Mouse (Mus musculus): ENCODE results near the gene Sema4d.
A peak's percentile ranks its signal among the peaks of the same experiment; 100 is the strongest.

Sema4d gene

GRCm38 (mm10) chr13:51814646-51815045 is 21.1 kb upstream of the Sema4d start:
- peak; percentile 64 for DNase-seq (ENCODE audit: low read depth)

DNA sequence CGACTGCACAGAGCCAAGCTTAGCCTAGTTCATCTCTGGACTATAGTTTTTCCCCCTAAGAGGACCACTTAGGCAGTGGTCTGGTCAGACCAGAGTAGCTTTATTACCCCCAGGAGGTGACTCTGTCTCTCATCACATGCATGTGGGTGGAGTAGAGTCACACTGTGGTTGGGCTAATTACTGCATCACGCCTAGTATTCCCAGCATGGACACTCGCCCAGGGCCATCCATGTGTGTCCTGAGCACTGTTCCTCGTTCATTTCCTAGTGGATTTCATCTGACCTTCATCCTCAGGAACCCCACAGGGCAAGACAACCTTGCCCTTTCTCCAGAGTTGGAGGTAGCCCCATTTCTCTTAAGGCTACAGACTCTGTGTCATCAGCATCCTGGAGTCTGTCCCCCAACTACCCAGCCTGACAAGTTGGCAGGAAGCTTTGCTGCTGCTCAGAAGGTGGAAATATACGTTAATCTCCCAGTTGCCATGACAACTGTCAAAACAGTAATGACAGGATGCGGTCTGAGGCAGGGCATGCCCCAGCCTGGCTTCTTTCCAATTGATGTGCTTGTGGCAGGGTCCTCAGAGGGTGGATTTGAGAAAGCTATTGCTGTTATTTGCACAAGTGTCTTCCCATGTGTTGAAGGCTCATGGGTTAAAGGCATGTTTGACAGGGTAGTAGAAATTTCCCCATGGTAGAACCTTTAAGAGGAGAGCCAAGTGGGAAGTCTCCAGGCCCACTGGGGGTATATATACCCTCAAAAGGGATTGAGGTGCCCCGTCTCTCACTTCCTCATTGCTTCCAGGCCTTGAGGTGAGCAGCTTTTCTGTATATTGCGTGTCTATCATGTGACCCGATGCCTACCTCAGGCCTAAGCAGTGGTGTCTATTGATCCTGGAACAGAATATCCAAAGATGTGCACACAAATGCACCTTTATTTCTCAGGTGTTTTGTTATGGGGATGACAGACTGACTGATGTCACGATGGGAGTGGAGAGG is 20.4 kb upstream of the Sema4d start:
- peak; percentile 98 for DNase-seq (ENCODE audit: low read depth)

DNA sequence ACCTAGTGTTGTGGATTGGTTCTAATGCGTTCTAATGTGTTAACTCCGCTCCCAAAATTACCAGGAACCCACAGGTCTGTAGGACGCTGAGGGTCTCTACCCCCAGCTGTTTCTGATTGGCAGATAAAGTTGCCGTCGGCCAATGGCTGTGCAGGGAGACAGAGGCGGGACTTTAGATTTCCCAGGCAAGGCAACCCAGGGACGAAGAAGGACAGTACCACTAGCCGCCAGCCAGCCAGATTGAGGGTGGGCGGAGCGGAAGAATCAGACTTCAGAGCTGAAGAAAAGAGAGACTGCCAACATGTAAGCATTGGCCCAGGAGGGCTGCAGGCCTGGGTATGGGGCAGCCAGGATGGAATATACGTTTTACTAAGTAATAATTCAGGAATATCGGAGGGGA is 14.6 kb upstream of the Sema4d start:
- no peak for DNase-seq (ENCODE audit: low read depth)

GRCm38 (mm10) chr13:51806220-51806619 is 12.7 kb upstream of the Sema4d start:
- no peak for DNase-seq (ENCODE audit: low read depth)

DNA sequence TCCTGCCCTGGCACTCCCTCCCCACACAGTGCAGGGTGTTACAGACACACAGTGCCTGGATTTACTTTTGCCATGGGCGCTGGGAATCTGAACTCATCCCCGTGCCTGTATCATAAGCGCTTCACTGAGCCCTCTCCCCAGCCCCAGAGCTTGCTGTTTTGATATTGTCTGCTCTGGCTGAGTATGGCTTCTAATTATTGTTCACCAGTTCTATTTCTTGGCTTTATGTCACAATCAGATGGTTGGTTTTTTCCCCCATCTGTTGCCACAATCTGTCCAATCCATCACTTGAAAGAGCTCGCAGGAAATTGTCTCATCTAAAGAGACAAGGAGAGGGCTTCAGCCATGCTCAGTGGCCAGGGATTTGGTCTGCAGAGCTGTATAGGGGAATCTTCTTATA is 12.1 kb upstream of the Sema4d start:
- DNase-seq (ENCODE audit: low read depth), result no peak

- peak; percentile 95 for DNase-seq (ENCODE audit: low read depth)
Measured at GRCm38 (mm10) chr13:51800921-51801320, 7.4 kb upstream of the Sema4d start.

GRCm38 (mm10) chr13:51799735-51800522 is 6.4 kb upstream of the Sema4d start:
- peak; percentile 78 for DNase-seq (ENCODE audit: low read depth)

- DNase-seq (ENCODE audit: low read depth), result peak; percentile 81
Measured at GRCm38 (mm10) chr13:51797899-51798746, 4.6 kb upstream of the Sema4d start.

- DNase-seq (ENCODE audit: low read depth), result no peak
Measured at GRCm38 (mm10) chr13:51793948-51794347, 401 bp upstream of the Sema4d start.

DNA sequence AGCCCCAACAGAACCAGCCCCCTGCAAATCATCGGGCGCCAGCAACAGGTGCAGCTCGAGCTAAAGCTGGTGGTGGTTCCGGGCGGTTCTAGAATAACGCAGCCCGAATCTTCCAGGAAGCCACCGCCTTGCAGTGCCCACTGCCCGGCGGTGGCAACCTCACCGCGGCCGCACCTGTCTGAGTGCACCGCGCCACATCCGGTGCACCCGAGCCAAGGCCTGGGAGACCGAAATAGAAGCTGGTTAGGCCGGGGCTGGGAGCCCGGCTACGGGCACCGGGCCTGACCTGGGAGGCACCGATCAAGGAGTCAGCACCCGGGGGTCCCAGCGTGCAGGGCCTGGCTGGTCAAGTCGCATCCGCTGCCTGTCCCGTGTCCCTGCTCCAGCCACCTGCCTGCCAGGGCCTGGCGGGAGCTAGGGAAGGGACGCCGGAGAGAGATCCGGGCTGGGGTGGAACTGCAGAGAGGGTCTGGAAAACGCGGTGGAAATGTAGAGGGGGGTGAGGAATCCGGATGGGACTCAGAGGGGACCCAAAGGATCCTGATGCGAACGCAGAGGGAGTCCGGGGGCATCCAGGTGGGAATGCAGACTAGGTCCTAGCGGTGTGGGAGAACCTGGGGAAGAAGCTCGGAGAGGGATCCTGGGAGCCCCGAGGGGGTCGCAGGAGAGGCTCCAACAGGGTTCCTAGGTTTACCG is 670 bp downstream of the Sema4d start:
- peak; percentile 84 for DNase-seq (ENCODE audit: low read depth)

DNA sequence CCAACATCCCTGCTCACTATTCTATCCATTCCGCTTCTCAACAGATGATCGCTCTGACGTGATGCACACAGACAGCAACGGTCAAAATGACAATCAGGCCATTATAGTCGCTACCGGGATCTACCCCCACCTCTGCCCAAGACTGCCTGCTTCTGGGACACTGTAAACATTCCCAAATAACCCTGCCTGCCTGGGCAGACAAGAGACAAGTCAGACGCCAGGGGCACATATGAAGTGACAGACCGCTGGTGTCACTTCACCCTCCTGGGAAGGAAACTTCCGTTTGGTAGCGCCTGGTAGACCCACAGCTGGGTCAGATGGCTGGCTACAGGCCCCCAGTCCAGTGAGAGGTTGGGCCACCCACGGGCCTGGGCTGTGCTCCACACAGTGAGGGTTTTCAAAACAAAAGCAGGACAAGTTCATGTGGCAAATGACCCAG is 1.4 kb downstream of the Sema4d start:
- DNase-seq (ENCODE audit: low read depth), result no peak

DNA sequence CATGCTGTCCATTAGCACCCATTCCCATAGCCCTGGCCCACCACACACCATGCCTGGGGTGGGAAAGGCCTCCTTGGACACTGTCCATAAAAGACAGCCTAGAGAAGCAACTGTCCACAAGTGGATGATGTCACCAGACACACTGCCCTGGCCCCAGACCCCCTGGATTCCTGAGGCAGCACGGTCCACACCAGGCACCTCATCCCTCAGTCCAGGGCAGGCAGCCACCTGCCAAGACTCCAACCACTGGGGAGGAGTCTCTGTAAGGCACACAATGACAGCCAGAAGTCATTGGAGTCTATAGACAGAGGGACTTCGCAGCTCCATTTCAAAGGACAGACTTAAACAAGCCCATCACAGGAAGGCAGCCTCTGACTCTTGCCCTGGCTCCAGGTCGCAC is 1.9 kb downstream of the Sema4d start:
- DNase-seq (ENCODE audit: low read depth), result no peak

GRCm38 (mm10) chr13:51790793-51791192 is 2.8 kb downstream of the Sema4d start:
- DNase-seq (ENCODE audit: low read depth), result no peak

DNA sequence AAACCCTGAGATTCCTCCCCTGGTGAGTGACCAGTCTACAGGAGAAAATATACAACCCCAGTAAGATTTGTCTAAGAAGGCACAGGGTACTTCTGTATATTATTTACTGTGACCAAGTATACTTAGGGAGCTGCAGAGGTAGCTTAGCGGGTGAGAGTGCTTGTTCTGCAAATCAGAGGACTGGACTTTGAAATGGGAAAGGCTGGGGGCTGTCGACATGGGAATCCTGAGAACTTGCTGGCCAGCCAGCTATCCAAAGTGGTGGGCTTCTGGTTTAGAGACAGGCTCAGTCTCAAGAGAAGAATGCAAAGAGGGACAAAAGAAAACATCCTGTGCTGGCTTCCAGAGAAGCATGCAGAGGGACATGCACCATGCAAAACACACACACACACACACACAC is 5.7 kb downstream of the Sema4d start:
- DNase-seq (ENCODE audit: low read depth), result no peak

GRCm38 (mm10) chr13:51786616-51787015 is 6.9 kb downstream of the Sema4d start:
- DNase-seq (ENCODE audit: low read depth), result no peak

GRCm38 (mm10) chr13:51784476-51784875 is 9.1 kb downstream of the Sema4d start:
- peak; percentile 46 for DNase-seq (ENCODE audit: low read depth)

GRCm38 (mm10) chr13:51783857-51784256 is 9.7 kb downstream of the Sema4d start:
- no peak for DNase-seq (ENCODE audit: low read depth)

- peak; percentile 68 for DNase-seq (ENCODE audit: low read depth)
Measured at GRCm38 (mm10) chr13:51780509-51781155, 12.9 kb downstream of the Sema4d start.

GRCm38 (mm10) chr13:51778983-51779962 is 14.3 kb downstream of the Sema4d start:
- DNase-seq (ENCODE audit: low read depth), result no peak
